Mouse (Mus musculus): Measurements from ENCODE around the gene Cask. TPM values are rescaled to one million over a fixed set of nuclear protein-coding genes. Genes with fewer than 3 reads are reported as not detected.
"Not testable (repeated sequence)": the region's sequence is repeated elsewhere in the genome, so short reads cannot be mapped to it uniquely, and the experiment has no call there.

Cask gene
- total RNA-seq (2015; ENCODE audit: low replicate concordance), result 5.0 and 7.1 TPM in 2 replicates
- 0.08 and 0.39 TPM in 2 replicates for total RNA-seq (2017; ENCODE audit: low replicate concordance)

DNA sequence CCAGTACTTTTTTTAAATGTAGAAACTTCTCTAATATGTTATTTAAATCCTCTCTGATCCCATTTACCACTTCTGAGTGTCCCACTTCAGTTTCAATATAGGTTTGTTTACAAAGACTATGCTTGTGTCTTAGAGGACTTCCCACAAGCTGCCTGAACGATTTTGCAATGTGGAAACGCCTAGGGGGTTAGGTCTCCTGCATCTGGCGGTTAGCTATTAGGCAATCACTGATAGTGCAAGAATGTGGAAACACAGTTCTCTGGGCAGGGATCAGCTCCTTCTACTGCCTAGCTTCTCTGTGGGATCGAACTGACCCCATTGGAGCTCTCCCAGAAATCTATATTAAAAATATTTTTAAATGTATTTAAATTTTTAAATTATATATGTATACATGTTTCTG, at the start of gene Cask:
TSS of gene Cask (minus strand) at position 83 of the 400 bp plus-strand sequence.
- ATAC-seq (replicated peaks; ENCODE audit: low FRiP score, poor library complexity, severe bottlenecking), result no peak

DNA sequence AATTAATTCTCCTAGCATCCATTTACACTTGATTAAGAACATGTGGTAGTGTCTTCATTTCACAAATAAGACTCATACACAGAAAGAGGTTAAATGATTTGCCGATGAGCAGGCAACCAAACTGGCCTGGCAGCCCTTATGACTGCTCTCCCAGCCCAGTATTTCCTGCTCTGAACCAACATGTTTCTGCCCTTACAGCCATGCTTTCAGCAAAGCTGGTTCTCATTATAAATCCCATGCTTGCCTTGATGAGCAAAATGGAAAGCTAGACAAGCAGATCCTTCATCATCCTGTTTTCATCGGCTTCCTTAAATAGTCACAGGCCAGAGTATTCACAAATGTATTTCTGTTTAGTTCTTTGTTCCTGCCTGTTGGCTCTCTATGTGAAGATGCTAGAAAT, 38.8 kb upstream of the Cask start:
- no peak for ATAC-seq (replicated peaks; ENCODE audit: low FRiP score, poor library complexity, severe bottlenecking)

DNA sequence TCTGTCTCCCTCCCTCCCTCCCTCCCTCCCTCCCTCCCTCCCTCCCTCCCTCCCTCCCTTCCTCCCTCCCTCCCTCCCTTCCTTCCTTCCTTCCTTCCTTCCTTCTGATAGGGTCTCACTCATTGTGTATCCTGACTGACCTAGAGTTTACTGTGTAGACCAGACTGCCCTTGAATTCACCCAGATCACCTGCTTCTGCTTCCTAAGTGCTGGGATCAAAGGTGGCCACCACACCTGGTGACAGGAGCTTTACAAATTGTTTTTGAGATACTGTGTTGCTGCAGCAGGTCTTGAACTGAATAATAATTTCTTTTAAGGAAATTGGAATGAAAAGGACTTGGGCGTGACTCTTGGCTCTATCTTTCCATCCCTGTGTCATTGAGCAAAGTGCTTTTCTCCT, 33.2 kb upstream of the Cask start:
- no peak for ATAC-seq (replicated peaks; ENCODE audit: low FRiP score, poor library complexity, severe bottlenecking)

DNA sequence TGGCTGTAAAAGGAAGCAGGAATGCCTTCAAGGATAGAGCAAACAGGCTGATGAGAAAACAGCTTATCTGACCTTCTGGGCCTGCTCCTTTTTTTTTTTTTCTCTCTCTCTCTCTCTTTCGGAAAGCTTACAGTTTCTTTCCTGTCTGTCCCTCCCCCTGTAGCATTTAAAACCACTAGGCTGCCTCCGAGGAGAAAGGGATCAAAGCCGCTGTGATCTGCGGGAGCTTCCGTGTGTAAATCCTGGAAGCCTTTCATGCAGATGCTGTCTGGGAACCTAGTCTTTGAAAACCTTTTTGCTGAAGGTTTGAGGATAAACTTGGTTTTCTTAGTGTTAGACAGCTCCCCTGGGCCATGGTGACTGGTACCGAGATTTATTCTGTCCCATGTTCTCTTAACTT, 30.8 kb upstream of the Cask start:
- ATAC-seq (replicated peaks; ENCODE audit: low FRiP score, poor library complexity, severe bottlenecking), result no peak

DNA sequence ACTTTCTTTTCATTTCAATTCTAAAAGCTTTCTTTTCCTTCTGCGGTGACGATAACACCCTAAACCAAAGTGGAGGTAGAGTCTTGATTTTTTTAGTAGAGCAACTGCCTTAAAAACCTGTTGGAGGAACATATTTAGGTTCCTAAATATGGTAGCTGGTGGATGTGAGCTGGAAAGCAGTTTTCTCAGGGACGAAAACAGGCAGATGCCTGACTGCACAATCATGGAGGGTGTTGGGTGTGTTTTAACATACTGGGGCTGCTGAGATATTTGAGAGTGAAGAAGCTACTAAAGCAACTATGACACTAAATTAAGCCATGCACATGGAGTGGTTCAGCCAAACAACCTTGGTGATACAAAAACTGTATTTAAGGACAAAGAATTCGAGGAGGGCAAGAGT, 9.0 kb upstream of the Cask start:
- no peak for ATAC-seq (replicated peaks; ENCODE audit: low FRiP score, poor library complexity, severe bottlenecking)

DNA sequence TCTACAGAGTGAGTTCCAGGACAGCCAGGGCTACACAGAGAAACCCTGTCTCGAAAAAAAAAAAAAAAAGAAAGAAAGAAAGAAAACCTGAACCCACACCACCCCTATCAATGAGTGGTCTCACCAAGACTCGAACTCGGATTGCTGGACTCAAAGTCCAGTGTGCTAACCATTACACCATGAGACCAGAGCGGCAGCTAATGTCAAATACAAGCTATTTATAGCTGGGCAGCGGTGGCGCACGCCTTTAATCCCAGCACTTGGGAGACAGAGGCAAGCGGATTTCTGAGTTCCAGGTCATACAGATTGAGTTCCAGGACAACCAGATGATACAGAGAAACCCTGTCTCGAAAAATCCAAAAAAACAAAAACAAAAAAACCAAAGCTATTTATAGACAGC, 7.9 kb upstream of the Cask start:
- no peak for ATAC-seq (replicated peaks; ENCODE audit: low FRiP score, poor library complexity, severe bottlenecking)

DNA sequence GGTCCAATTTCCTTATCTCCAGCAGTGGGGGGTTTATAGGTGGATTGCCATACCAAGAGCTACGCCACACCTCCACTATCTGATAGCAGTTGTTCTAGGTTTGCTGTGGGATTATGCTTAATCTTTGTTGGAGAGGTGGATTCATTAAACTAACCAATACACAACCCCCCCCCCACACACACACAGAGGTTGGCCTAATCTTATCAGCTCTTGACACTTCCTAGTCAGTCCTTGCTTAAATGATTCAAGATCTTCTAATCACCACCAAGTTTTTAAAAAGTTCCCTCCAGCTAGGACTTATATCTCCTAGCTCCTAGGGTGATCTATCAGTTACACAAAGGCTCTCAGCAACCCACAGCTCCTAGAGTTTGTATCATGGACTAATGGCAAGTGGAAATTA, 2.7 kb downstream of the Cask start:
- ATAC-seq (replicated peaks; ENCODE audit: low FRiP score, poor library complexity, severe bottlenecking), result no peak

DNA sequence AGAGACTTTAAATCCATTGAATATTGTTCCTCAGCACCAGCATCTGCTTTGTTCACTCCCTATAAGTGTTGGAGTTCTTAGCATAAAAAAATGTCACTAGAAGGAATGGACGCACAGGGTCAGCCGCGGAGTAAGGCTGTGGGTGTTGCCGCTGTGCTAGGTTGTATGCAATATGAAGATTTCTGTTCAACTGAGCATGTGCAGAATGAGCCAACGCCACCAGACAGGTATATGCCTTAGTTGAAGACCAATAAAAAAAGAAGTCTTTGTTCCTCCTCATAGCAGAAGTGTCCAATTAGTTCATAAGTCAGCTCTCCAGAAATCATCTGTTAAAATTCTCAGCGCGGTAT, 3.7 kb downstream of the Cask start:
- no peak for ATAC-seq (replicated peaks; ENCODE audit: low FRiP score, poor library complexity, severe bottlenecking)

DNA sequence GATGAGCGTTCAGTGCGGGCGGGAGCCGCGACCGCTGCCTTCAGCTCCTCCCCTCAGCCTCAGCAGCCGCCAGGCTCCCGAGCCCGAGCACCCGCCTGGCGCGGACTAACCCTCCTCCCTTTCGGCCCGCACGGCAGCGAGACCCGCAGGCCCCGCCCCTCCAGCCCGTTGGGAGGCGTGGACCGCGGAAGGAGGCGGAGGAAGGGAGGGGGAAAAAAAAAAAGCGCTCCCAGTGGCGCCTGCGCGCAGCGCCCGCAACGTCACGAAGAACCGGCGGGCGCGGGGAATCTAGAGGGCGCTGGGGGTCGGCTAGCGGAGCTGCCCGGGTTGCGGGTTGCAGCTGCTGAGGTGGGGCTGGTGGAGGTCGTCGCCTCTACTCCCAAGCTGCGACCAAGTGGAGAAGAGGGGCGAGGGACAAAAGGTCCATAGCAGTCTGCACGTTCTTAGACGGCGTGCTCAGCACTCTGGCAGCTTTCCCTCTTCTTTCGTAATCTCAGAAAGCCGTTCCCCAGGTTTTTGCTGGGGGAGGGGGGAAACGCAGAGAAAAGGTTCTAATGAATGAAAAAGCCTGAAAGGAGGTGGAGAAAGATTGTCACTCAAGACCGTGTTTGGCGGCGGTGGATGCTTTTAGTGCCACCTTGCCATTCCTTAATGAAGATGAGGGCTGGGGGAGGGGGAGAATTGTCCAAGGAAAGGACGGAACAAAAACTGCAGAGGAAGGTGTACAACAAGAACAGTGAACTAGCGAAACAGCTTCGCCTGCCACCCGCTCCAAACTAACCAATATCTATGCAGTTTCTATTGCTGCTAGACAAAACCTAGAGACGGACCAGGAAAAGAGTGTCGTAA, 4.3 kb downstream of the Cask start:
- peak; percentile 96 for ATAC-seq (replicated peaks; ENCODE audit: low FRiP score, poor library complexity, severe bottlenecking)

DNA sequence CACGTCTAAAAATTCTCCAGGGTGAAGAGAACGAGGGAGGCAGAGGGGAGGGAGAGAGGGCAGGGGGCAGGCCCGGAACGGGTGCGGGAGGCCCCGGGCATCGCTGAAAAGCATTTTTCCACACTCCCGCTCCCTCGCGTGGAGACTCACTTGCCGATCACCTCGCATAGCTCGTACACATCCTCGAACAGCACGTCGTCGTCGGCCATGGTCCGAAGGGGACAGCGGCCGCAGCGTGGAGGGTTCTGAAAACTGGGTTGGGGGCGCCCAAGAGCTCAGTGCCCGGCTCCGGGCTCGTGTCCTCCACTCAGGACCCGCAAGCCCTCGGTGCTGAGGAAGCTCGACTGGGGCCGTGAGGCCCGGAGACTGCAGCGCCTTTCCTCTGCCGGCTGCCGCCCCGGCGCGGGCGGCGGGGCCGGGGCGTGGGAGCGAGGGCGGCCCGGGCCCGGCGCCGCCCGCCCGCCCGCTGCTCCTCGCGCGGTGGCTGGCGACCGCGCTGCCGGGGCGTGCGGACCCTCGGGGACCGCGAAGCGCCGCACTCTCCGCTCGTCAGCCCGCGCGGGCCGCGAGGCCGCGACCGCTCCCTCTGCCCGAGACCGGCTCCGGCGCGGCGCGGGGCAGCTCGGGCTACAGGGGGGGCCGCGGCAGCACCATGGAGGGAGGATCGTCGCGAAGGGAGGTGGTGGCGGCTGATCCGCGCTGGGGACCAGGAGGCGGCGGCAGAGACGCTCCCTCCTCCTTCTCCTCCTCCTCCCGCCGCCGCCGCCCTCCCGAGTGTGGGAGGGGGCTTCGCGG, 5.1 kb downstream of the Cask start:
- 0 out of 2 replicates have a peak, but pooled peaks have one; percentile 14 for ATAC-seq (replicated peaks; ENCODE audit: low FRiP score, poor library complexity, severe bottlenecking)

DNA sequence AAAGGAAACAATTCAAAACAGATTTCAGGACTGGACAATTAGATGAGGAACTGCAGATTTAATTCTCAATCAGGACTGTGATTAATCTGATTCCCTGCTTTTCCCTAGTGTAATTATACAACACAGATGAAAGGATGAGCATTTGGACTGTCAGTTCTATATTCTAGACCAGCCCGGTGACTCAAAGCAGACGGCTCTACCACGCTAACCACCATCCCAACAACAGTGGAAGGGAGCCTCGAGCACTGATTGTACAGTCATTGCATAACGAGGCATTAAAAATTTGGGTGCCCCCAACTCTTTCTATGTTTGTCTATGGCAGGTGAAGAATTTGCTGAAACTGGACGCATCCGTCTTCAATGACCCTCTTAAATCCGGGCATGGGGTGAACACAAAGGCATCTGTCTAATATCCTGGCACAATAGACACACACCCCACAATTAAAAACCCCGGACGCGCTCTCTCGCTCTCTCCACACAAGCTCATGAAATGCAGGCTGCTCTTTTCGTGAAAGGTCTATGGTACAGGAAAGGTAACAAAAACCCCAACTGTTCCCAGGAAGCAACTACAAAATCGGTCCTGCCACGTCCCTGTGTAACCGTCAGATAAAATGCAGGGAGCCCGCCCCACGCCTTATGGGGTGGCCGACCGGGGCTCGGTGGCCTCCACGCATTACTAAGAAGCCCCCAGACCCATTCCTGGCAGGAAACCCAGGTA, 5.9 kb downstream of the Cask start:
- no peak for ATAC-seq (replicated peaks; ENCODE audit: low FRiP score, poor library complexity, severe bottlenecking)

DNA sequence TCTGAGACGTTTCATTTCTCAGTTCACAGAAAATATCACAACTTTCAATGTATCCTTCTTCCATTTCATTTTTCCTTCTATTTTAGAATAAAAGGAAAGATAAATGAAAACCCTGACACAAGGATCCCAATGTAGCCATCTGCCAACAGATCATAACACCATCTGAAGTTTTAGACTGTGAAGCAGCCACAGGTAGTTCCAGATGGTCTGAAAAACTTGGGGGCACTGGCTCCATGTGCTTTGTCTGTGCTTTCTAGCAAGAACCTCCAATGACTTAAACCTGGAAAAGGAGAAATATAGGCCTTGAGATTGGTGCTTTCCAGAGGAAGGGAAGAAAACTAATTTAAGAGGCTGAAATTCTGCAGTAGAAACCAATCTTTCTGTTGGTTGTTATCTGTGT, 28.4 kb downstream of the Cask start:
- no peak for ATAC-seq (replicated peaks; ENCODE audit: low FRiP score, poor library complexity, severe bottlenecking)

DNA sequence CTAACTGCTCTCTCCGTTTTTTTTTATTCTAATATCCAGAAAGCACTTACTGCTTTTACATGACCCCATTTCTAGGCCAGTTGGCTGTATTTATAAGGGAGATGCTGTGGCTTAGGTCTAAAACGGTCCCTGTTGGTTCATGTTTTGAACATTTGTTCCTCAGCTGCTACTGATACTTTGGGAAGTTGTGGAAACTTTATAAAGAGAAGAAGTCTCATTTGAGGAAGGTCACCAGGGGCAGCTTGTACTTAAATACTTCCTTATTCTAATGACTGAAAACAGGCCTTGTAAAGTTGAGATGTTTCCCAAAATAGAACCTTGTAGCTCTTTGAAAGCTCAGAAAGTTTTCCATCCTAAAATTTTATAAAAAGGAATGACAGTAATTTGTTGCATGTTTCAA, 52.4 kb downstream of the Cask start:
- ATAC-seq (replicated peaks; ENCODE audit: low FRiP score, poor library complexity, severe bottlenecking), result no peak

DNA sequence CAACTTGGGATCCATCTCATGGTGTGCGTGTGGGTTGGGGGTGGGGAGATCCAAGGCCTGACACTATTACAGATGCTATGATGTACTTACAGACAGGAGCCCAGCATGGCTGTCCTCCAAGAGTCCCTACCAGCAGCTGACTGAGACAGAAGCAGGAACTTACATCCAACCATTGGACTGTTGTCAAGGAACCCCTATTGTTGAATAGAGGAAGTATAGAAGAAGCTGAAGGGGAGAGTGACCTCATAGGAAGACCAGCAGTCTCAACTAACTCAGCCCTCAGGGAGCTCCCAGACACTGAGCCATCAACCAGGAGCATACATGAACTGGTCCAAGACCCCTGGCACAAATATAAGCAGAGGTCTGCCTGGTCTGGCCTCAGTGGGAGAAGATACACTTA, 85.5 kb downstream of the Cask start:
- ATAC-seq (replicated peaks; ENCODE audit: low FRiP score, poor library complexity, severe bottlenecking), result no peak

DNA sequence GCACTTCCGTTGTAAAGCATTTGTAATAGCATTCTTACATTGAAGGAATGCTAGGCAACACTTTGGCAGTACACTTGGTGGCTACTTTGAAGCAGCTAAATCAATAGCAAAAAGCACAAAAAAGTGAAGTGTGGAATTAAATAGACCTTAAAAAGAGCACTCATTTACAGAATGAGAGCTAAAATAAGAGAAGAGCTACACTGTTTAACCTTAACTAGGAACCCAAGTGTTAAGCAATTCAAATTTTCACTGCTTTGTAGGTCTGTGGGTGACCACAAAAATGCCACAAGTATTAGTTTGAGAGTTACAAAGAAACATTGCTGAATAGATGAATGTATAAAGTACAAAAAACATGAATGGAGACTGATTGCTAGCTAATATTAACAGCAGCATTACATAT, 86.1 kb downstream of the Cask start:
- ATAC-seq (replicated peaks; ENCODE audit: low FRiP score, poor library complexity, severe bottlenecking), result no peak

DNA sequence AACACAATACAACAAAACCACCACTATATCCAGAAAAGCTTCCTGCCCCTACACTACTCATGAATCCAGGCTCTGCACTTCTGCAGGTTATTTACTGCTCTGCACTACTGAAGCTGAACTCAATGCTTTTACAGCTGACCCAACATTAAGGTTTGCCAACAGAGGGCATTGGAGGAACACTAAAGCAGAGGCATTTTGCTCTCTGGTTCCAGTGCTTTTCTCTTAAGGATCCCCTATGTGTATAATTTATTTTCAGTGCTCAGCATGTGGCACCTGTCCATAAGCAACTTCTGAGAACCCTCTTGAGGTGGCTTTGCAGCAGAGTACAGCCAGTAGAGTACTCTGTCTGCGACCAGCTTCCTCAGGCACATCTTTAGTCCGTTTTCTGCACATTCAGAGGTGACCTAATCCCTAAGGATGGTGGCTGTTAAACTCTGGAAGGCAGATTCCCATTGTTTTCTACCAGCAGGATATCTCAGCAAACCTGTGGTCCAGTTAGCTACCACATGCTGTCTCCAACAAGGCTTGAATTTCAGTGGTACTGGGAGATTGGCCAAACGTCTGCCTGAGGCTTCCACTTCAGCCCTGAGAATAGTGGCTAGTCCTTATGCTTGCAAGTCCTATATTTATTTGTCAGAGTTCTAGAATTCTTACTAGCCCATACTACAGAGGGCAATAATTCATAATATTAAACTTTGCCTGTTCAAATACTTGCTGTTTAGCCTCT, 93.7 kb downstream of the Cask start:
- no peak for ATAC-seq (replicated peaks; ENCODE audit: low FRiP score, poor library complexity, severe bottlenecking)

DNA sequence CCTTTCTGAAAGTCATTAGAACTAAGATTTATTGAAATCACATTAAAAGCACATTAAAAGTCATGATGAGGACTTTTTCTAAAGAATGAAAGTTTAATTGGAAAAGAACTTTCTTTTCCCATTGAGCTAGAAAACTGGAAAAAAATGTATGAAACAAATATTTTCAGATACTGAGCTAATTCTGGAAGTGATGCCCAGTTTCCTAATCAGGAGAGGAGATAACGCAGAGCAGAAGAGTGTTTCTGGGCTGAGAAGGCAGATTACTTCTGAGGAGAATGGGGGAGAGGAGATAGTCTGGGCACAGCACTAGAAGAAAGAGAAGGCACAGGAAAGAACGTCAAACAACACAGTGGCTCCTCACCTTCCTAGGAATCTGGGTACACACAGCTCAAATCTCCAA, 110.1 kb downstream of the Cask start:
- ATAC-seq (replicated peaks; ENCODE audit: low FRiP score, poor library complexity, severe bottlenecking), result no peak

DNA sequence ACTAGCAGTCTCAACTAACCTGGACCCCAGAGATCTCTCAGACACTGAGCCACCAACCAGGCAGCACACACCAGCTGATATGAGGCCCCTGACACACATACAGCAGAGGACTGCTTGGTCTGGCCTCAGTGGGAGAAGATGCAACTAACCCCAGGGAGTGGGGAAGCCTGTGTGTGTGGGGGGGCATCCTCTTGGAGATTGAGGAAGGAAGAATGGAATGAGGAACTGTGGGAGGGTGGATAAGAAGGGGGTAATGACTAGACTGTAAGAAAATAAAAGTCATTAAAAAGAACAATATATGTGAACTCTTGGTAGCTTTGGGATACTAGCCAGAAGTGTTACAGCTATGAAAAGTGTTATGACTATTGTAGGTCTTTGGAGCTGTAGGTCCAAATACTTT, 120.4 kb downstream of the Cask start:
- not testable (repeated sequence) for ATAC-seq (replicated peaks; ENCODE audit: low FRiP score, poor library complexity, severe bottlenecking)

DNA sequence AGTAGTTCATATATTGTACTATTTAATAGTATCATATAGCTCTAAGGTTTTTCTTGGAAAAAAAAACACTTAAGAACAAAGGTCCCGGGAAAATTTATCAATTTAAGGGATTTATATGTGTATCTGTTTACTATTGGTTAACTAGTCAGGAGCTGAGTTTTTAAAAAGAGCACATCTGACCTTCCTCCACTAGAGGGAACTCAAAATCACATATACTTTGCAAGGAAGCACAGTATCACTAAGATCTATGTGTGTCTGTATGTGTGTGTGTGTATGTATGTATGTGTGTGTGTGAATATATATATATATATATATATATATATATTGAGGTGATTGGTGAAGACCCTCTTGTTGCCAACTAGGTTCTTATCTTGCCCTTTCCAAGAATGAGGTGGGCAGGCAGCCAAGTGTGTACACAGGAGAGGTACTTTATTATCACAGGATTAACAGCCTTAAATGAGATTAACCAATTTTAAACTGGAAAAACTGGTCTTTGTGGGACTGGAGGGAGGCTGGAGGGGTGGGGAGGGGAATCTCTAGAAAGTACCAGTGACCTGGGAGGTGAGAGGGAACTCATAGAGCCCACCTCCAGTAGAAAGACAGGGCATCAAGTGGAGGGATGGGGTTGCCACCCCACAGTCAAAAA, 121.2 kb downstream of the Cask start:
- no peak for ATAC-seq (replicated peaks; ENCODE audit: low FRiP score, poor library complexity, severe bottlenecking)
